Mouse (Mus musculus) G1E (cell line): ENCODE data around the gene Cir1.

ENCODE experiments used
- CTCF ChIP-seq: IDR thresholded peaks from 2 replicates; pipeline ENCODE4 v1.5.1; 2012; ENCODE audit warnings: low read depth, low read length, inconsistent platforms, mixed read lengths
- GATA1 ChIP-seq: IDR thresholded peaks from 2 replicates; pipeline ENCODE4 v1.6.1; 2012; ENCODE audit warnings: borderline replicate concordance, low read length, inconsistent platforms, mixed read lengths
- GATA2 ChIP-seq: IDR thresholded peaks from 2 replicates; pipeline ENCODE4 v1.6.1; 2012; ENCODE audit warnings: low read depth, low read length, inconsistent platforms, borderline replicate concordance
- POLR2AphosphoS5 ChIP-seq: IDR thresholded peaks from 2 replicates; pipeline ENCODE4 v1.6.1; 2012; ENCODE audit warnings: low read depth, low read length, inconsistent platforms; ENCODE audit not compliant: insufficient replicate concordance

DNA sequence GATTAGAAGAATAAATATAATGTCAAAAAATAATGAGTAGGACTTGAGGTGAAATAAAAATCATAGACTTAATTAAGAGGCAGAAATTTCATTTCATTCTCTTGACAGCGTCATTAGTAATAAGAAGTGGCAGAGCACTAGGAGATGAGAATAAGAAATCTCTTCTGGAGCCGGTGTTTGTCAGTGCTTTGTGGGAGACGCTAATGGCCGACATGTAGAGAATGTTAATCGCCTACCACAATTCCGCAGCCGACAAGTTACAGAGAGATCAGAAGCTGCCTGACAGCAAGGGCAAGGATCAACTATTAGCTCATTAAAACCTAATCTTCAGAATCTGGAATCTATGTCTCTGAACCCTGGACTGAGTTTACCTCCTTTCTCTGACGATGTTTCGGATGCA lies 35.3 kb upstream of the Cir1 start:
- TF ChIP-seq GATA1 (no peak), CTCF (no peak), POLR2AphosphoS5 (no peak), GATA2 (no peak)
